Mouse (Mus musculus): ENCODE results near the gene Dab2.

Gene Dab2

GRCm38 (mm10) chr15:6325443-6325842 is 25.9 kb downstream of the Dab2 start:
- no peak for DNase-seq (ENCODE audit: low spot score in 2 of 2)

- no peak for DNase-seq (ENCODE audit: low spot score in 2 of 2)
These were observed 26.4 kb downstream of the Dab2 start for GRCm38 (mm10) chr15:6326011-6326410.

GRCm38 (mm10) chr15:6331380-6331779 is 31.8 kb downstream of the Dab2 start:
- no peak for DNase-seq (ENCODE audit: low spot score in 2 of 2)

GRCm38 (mm10) chr15:6334664-6335206 is 35.1 kb downstream of the Dab2 start:
- no peak for DNase-seq (ENCODE audit: low spot score in 2 of 2)

- DNase-seq (ENCODE audit: low spot score in 2 of 2) = no peak
These were observed 40.2 kb downstream of the Dab2 start for GRCm38 (mm10) chr15:6339767-6340166.

- DNase-seq (ENCODE audit: low spot score in 2 of 2) = no peak
These were observed 40.8 kb downstream of the Dab2 start for GRCm38 (mm10) chr15:6340347-6340746.

GRCm38 (mm10) chr15:6341427-6341826 is 41.8 kb downstream of the Dab2 start:
- no peak for DNase-seq (ENCODE audit: low spot score in 2 of 2)

GRCm38 (mm10) chr15:6353901-6354300 is 54.3 kb downstream of the Dab2 start:
- DNase-seq (ENCODE audit: low spot score in 2 of 2) = no peak

GRCm38 (mm10) chr15:6359859-6360258 is 60.3 kb downstream of the Dab2 start:
- no peak for DNase-seq (ENCODE audit: low spot score in 2 of 2)

GRCm38 (mm10) chr15:6369974-6370373 is 70.4 kb downstream of the Dab2 start:
- no peak for DNase-seq (ENCODE audit: low spot score in 2 of 2)

- no peak for DNase-seq (ENCODE audit: low spot score in 2 of 2)
These were observed 71.9 kb downstream of the Dab2 start for GRCm38 (mm10) chr15:6371486-6371885.

- DNase-seq (ENCODE audit: low spot score in 2 of 2) = no peak
These were observed 75.4 kb downstream of the Dab2 start for GRCm38 (mm10) chr15:6375016-6375415.

GRCm38 (mm10) chr15:6376001-6376400 is 76.4 kb downstream of the Dab2 start:
- no peak for DNase-seq (ENCODE audit: low spot score in 2 of 2)

GRCm38 (mm10) chr15:6376785-6377184 is 77.2 kb downstream of the Dab2 start:
- DNase-seq (ENCODE audit: low spot score in 2 of 2) = no peak

- no peak for DNase-seq (ENCODE audit: low spot score in 2 of 2)
These were observed 84.4 kb downstream of the Dab2 start for GRCm38 (mm10) chr15:6384027-6384426.

GRCm38 (mm10) chr15:6385241-6385640 is 85.7 kb downstream of the Dab2 start:
- no peak for DNase-seq (ENCODE audit: low spot score in 2 of 2)

GRCm38 (mm10) chr15:6386159-6386951 is 86.8 kb downstream of the Dab2 start:
- DNase-seq (ENCODE audit: low spot score in 2 of 2) = peak; percentile 71 to 81

- DNase-seq (ENCODE audit: low spot score in 2 of 2) = no peak
These were observed 87.6 kb downstream of the Dab2 start for GRCm38 (mm10) chr15:6386961-6387728.

GRCm38 (mm10) chr15:6387729-6388070 is 88.1 kb downstream of the Dab2 start:
- no peak for DNase-seq (ENCODE audit: low spot score in 2 of 2)

GRCm38 (mm10) chr15:6388146-6388545 is 88.6 kb downstream of the Dab2 start:
- no peak for DNase-seq (ENCODE audit: low spot score in 2 of 2)

- DNase-seq (ENCODE audit: low spot score in 2 of 2) = no peak
These were observed 89.0 kb downstream of the Dab2 start for GRCm38 (mm10) chr15:6388631-6389030.

- DNase-seq (ENCODE audit: low spot score in 2 of 2) = no peak
These were observed 90.5 kb downstream of the Dab2 start for GRCm38 (mm10) chr15:6390106-6390505.

GRCm38 (mm10) chr15:6390657-6391056 is 91.1 kb downstream of the Dab2 start:
- peak in 1 of 2 experiments; percentile 58 for DNase-seq (ENCODE audit: low spot score in 2 of 2)

All from urinary bladder, adult 18-20 months (tissue).